In genomic region chr12:98090171-98090570, GRCm38 (mm10) we compare ENCODE assay signal across 27 mouse cellular contexts.
DNase-seq lines count a peak whose midpoint lies in the region; ATAC-seq lines count a peak whose summit lies in the region.
"Had no signal": no experiment of that assay in that cellular context is flagged by ENCODE, and none has a peak within 500 bp of the region (broad histone marks: within the 10 kb centered on the region; RNA-seq: fewer than 3 reads in every experiment).

No protein-coding gene starts in this region.

- WGBS in forebrain, embryonic 15.5 days, result 63% methylated on average over 5 of the region's 5 CpGs
- 66% methylated on average over 5 of the region's 5 CpGs for WGBS in forebrain, embryonic 11.5 days
- 67% methylated on average over 5 of the region's 5 CpGs for WGBS in midbrain, embryonic 11.5 days
- 64% methylated on average over 5 of the region's 5 CpGs for WGBS in midbrain, embryonic 14.5 days

- no peaks in the 10 kb centered on the region for H3K4me1 ChIP-seq in forebrain, embryonic 15.5 days
- no peaks in the 10 kb centered on the region for H3K4me1 ChIP-seq in forebrain, embryonic 11.5 days (replicated peaks; ENCODE audit: control insufficient read depth, insufficient read depth, low read length)
- no peaks in the 10 kb centered on the region for H3K4me1 ChIP-seq in midbrain, embryonic 11.5 days (ENCODE audit: control insufficient read depth, insufficient read depth, low read length)
- H3K4me1 ChIP-seq in midbrain, embryonic 14.5 days (ENCODE audit: control insufficient read depth, insufficient read depth, low read length), result no peaks in the 10 kb centered on the region
- H3K4me1 ChIP-seq: embryonic facial prominence, embryonic 10.5 days; embryonic facial prominence, embryonic 13.5 days; heart, embryonic 12.5 days; heart, embryonic 15.5 days; hindbrain, embryonic 10.5 days had no signal

- H3K4me3 ChIP-seq in forebrain, embryonic 15.5 days, result no peak overlapping the region
- no peak overlapping the region for H3K4me3 ChIP-seq in forebrain, embryonic 11.5 days (ENCODE audit: low read depth, low read length)
- H3K4me3 ChIP-seq in midbrain, embryonic 11.5 days (ENCODE audit: low read depth, low read length), result no peak overlapping the region
- H3K4me3 ChIP-seq in midbrain, embryonic 14.5 days (replicated peaks; ENCODE audit: low read depth, low read length), result no peak overlapping the region
- H3K4me3 ChIP-seq: embryonic facial prominence, embryonic 10.5 days; embryonic facial prominence, embryonic 13.5 days; erythroblast, embryonic 14.5 days; gastrocnemius, adult 2 months; heart, embryonic 12.5 days; heart, embryonic 15.5 days; hindbrain, embryonic 10.5 days had no signal

- H3K9me3 ChIP-seq in forebrain, embryonic 15.5 days, result no peaks in the 10 kb centered on the region
- no peaks in the 10 kb centered on the region for H3K9me3 ChIP-seq in forebrain, embryonic 11.5 days (ENCODE audit: control insufficient read depth, low read length)
- no peaks in the 10 kb centered on the region for H3K9me3 ChIP-seq in midbrain, embryonic 11.5 days (ENCODE audit: control insufficient read depth, low read length)
- no peaks in the 10 kb centered on the region for H3K9me3 ChIP-seq in midbrain, embryonic 14.5 days (ENCODE audit: control insufficient read depth, low read length)
- H3K9me3 ChIP-seq: embryonic facial prominence, embryonic 10.5 days; embryonic facial prominence, embryonic 13.5 days; heart, embryonic 15.5 days; hindbrain, embryonic 10.5 days had no signal

- ATAC-seq in forebrain, embryonic 15.5 days (replicated peaks), result peak; percentile 78; the same call in 1 of the 2 replicates
- ATAC-seq in forebrain, embryonic 11.5 days (replicated peaks; ENCODE audit: low FRiP score), result no peak
- ATAC-seq in midbrain, embryonic 11.5 days (ENCODE audit: low FRiP score), result no peak
- ATAC-seq in midbrain, embryonic 14.5 days (ENCODE audit: low FRiP score, low TSS enrichment), result no peak
- ATAC-seq: activated CD4-positive, CD25-positive, alpha-beta regulatory T cell, adult 4 months; intestine, postnatal 0 days had no signal

- peak overlapping the region; percentile 34; the same call in 1 of the 2 replicates for H3K27ac ChIP-seq in forebrain, embryonic 15.5 days (replicated peaks)
- no peak overlapping the region for H3K27ac ChIP-seq in forebrain, embryonic 11.5 days (ENCODE audit: low read depth, low read length)
- no peak overlapping the region for H3K27ac ChIP-seq in midbrain, embryonic 11.5 days (ENCODE audit: low read depth, low read length)
- no peak overlapping the region for H3K27ac ChIP-seq in midbrain, embryonic 14.5 days (replicated peaks; ENCODE audit: low read depth, low read length)
- H3K27ac ChIP-seq: embryonic facial prominence, embryonic 10.5 days; embryonic facial prominence, embryonic 13.5 days; gastrocnemius, adult 2 months; heart, embryonic 15.5 days; hindbrain, embryonic 10.5 days; hindbrain, embryonic 14.5 days had no signal

- no peak overlapping the region for H3K4me2 ChIP-seq in forebrain, embryonic 15.5 days (replicated peaks)
- H3K4me2 ChIP-seq in forebrain, embryonic 11.5 days (ENCODE audit: low read depth, low read length, severe bottlenecking), result no peak overlapping the region
- H3K4me2 ChIP-seq in midbrain, embryonic 11.5 days, result no peak overlapping the region
- no peak overlapping the region for H3K4me2 ChIP-seq in midbrain, embryonic 14.5 days (ENCODE audit: low read length)
- H3K4me2 ChIP-seq: embryonic facial prominence, embryonic 13.5 days; heart, embryonic 12.5 days; heart, embryonic 15.5 days; hindbrain, embryonic 14.5 days had no signal

- no peaks in the 10 kb centered on the region for H3K36me3 ChIP-seq in forebrain, embryonic 15.5 days
- no peaks in the 10 kb centered on the region for H3K36me3 ChIP-seq in forebrain, embryonic 11.5 days (ENCODE audit: control insufficient read depth, insufficient read depth, low read length)
- H3K36me3 ChIP-seq in midbrain, embryonic 11.5 days (ENCODE audit: control insufficient read depth, insufficient read depth, low read length), result no peaks in the 10 kb centered on the region
- H3K36me3 ChIP-seq in midbrain, embryonic 14.5 days (ENCODE audit: control insufficient read depth, insufficient read depth, low read length), result no peaks in the 10 kb centered on the region
- H3K36me3 ChIP-seq: embryonic facial prominence, embryonic 10.5 days; embryonic facial prominence, embryonic 13.5 days; heart, embryonic 12.5 days; heart, embryonic 15.5 days; hindbrain, embryonic 10.5 days had no signal

- no peak overlapping the region for H3K9ac ChIP-seq in forebrain, embryonic 15.5 days (replicated peaks)
- no peak overlapping the region for H3K9ac ChIP-seq in forebrain, embryonic 11.5 days (ENCODE audit: low read length)
- no peak overlapping the region for H3K9ac ChIP-seq in midbrain, embryonic 11.5 days (ENCODE audit: low read length)
- H3K9ac ChIP-seq in midbrain, embryonic 14.5 days (replicated peaks; ENCODE audit: low read length), result no peak overlapping the region
- H3K9ac ChIP-seq: embryonic facial prominence, embryonic 13.5 days; heart, embryonic 12.5 days; heart, embryonic 15.5 days; hindbrain, embryonic 14.5 days had no signal

- H3K27me3 ChIP-seq in forebrain, embryonic 15.5 days, result no peaks in the 10 kb centered on the region
- no peaks in the 10 kb centered on the region for H3K27me3 ChIP-seq in forebrain, embryonic 11.5 days (ENCODE audit: control insufficient read depth, insufficient read depth, low read length)
- H3K27me3 ChIP-seq in midbrain, embryonic 11.5 days (ENCODE audit: control insufficient read depth, insufficient read depth, low read length), result no peaks in the 10 kb centered on the region
- no peaks in the 10 kb centered on the region for H3K27me3 ChIP-seq in midbrain, embryonic 14.5 days (ENCODE audit: control insufficient read depth, insufficient read depth, low read length)
- H3K27me3 ChIP-seq: embryonic facial prominence, embryonic 13.5 days; heart, embryonic 12.5 days; heart, embryonic 15.5 days had no signal

- peak; percentile 6 to 24 for DNase-seq in cerebellum, postnatal 10 days
- DNase-seq in cerebellum, adult 11-12 months, result no peak
- no peak for DNase-seq in forebrain, embryonic 11.5 days (ENCODE audit: low spot score)
- peak; percentile 10 for DNase-seq in midbrain, embryonic 11.5 days (ENCODE audit: low spot score, missing footprints)
- no peak for DNase-seq in midbrain, embryonic 14.5 days
- no peak for DNase-seq in heart, adult 9 months (ENCODE audit: low spot score in 2 of 2)
- DNase-seq: adrenal gland, adult 8-10 months; adrenal gland, postnatal 25 days; cerebellum, adult 2 months; cerebellum, adult 9-11 months; cerebellum, postnatal 36 days; embryo, embryonic 11 days; gastrocnemius, adult 2 months; gastrocnemius, postnatal 14 days; heart, adult 11 months; heart, postnatal 10 days; heart, postnatal 36 days had no signal

Comparison
In these comparisons a context has a peak if more than half of its experiments do, and no peak if none do; other contexts are left out.
1. DNase-seq: peak in cerebellum, postnatal 10 days (2 of 2) and midbrain, embryonic 11.5 days (single experiment); none in cerebellum, adult 11-12 months (single experiment), forebrain, embryonic 11.5 days (single experiment), midbrain, embryonic 14.5 days (single experiment) and heart, adult 9 months (0 of 2).